Mouse (Mus musculus): Measurements from ENCODE around the gene Hoxd10. TPM values are rescaled to one million over a fixed set of nuclear protein-coding genes. Genes with fewer than 3 reads are reported as not detected.

The Hoxd10 gene
- polyA plus RNA-seq, 1 experiment, result not detected

DNA sequence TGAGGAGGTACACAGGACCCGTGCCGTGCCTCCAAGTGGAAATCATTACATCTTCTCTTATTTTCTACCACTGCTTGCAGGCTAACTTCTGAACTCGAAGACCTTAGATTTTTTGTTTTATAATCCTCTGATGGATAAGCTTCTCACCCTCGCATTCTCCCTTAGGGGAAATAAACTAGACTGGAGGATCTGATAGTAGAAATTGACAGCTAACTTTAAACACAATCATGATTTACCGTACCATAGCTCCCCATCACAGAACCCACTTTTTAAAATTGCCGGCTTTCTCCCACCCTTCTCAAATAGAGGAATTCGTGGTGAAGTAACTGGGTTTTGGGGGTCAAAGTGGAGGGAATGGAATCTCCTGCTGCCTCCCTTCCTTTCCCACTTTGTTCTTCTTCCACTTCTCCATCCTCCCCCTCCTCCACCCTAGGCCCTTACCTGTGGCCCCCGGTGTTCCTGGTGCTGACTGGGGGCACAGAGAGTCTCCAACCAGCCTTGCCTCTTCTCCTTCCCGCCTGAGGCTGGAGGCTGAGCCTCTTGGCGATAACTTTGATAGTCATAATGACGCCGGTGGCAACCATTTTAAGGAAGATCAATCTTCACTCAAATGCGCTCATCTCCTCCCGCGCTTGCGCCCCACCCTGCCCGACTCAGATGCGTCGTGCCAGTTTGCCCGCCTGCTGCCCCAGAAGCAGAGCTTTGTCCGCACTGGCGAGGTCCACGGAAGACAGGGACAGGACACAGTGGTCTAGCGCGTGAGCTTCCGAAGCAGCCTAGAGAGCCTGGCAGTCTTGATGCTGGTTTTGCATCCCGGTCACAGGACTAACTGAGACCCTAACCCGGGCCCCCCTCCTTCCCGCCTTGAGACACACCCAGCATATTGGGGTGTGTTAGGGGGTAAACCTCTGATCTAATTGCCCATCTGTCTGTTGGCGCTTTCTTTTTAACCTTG is 31.0 kb upstream of the Hoxd10 start:
- no peak overlapping the region for H3K27ac ChIP-seq (ENCODE audit: insufficient read depth, low read length)
- no peak for DNase-seq
- WGBS, result 4% methylated on average over 30 of the region's 30 CpGs
- peaks cover 26% of the 10 kb centered on the region; the same call in 1 of the 2 replicates for H3K27me3 ChIP-seq (ENCODE audit: control insufficient read depth, insufficient read depth, low read length)
- no peaks in the 10 kb centered on the region for H3K4me1 ChIP-seq (ENCODE audit: control insufficient read depth, insufficient read depth, low read length)
- no peak overlapping the region for H3K4me3 ChIP-seq (replicated peaks; ENCODE audit: insufficient read depth, low read depth, low read length)
- TF ChIP-seq CTCF (IDR thresholded peaks at IDR 0.05; ENCODE audit: borderline replicate concordance, insufficient read depth, low read depth, low read length) (no peak), POLR2A (IDR thresholded peaks at IDR 0.05; ENCODE audit: borderline replicate concordance, insufficient read depth, low read length) (no peak)

GRCm38 (mm10) chr2:74661685-74662084 is 30.0 kb upstream of the Hoxd10 start:
- Histone ChIP-seq H3K4me1 (ENCODE audit: control insufficient read depth, insufficient read depth, low read length) (no peaks in the 10 kb centered on the region), H3K27me3 (ENCODE audit: control insufficient read depth, insufficient read depth, low read length) (peaks cover 21% of the 10 kb centered on the region; the same call in 1 of the 2 replicates), H3K4me3 (replicated peaks; ENCODE audit: insufficient read depth, low read depth, low read length) (no peak overlapping the region), H3K27ac (ENCODE audit: insufficient read depth, low read length) (no peak overlapping the region)
- WGBS, result 2% methylated on average over 14 of the region's 14 CpGs
- no peak for TF ChIP-seq POLR2A (IDR thresholded peaks at IDR 0.05; ENCODE audit: borderline replicate concordance, insufficient read depth, low read length)
- TF ChIP-seq CTCF (IDR thresholded peaks at IDR 0.05; ENCODE audit: borderline replicate concordance, insufficient read depth, low read depth, low read length), result no peak
- DNase-seq, result no peak

- Histone ChIP-seq H3K4me3 (replicated peaks; ENCODE audit: insufficient read depth, low read depth, low read length) (no peak overlapping the region), H3K4me1 (ENCODE audit: control insufficient read depth, insufficient read depth, low read length) (no peaks in the 10 kb centered on the region), H3K27me3 (ENCODE audit: control insufficient read depth, insufficient read depth, low read length) (peaks cover 18% of the 10 kb centered on the region; the same call in 1 of the 2 replicates), H3K27ac (ENCODE audit: insufficient read depth, low read length) (no peak overlapping the region)
- DNase-seq, result no peak
- TF ChIP-seq CTCF (IDR thresholded peaks at IDR 0.05; ENCODE audit: borderline replicate concordance, insufficient read depth, low read depth, low read length) (peak; percentile 51; the same call in 1 of the 2 replicates), POLR2A (IDR thresholded peaks at IDR 0.05; ENCODE audit: borderline replicate concordance, insufficient read depth, low read length) (no peak)
- WGBS, result 3% methylated on average over 18 of the region's 18 CpGs
Observed at GRCm38 (mm10) chr2:74663291-74663925, 28.3 kb upstream of the Hoxd10 start.

GRCm38 (mm10) chr2:74666411-74666810 is 25.3 kb upstream of the Hoxd10 start:
- no peak for TF ChIP-seq CTCF (IDR thresholded peaks at IDR 0.05; ENCODE audit: borderline replicate concordance, insufficient read depth, low read depth, low read length)
- no peak for TF ChIP-seq POLR2A (IDR thresholded peaks at IDR 0.05; ENCODE audit: borderline replicate concordance, insufficient read depth, low read length)
- 4% methylated on average over 7 of the region's 7 CpGs for WGBS

GRCm38 (mm10) chr2:74667191-74667841 is 24.4 kb upstream of the Hoxd10 start:
- H3K4me3 ChIP-seq (replicated peaks; ENCODE audit: insufficient read depth, low read depth, low read length), result no peak overlapping the region
- H3K4me1 ChIP-seq (ENCODE audit: control insufficient read depth, insufficient read depth, low read length), result no peaks in the 10 kb centered on the region
- no peak for DNase-seq
- WGBS, result 5% methylated on average over 36 of the region's 36 CpGs
- no peak overlapping the region for H3K27ac ChIP-seq (ENCODE audit: insufficient read depth, low read length)
- H3K27me3 ChIP-seq (ENCODE audit: control insufficient read depth, insufficient read depth, low read length), result peaks cover 10% of the 10 kb centered on the region; the same call in 1 of the 2 replicates
- TF ChIP-seq CTCF (IDR thresholded peaks at IDR 0.05; ENCODE audit: borderline replicate concordance, insufficient read depth, low read depth, low read length) (no peak), POLR2A (IDR thresholded peaks at IDR 0.05; ENCODE audit: borderline replicate concordance, insufficient read depth, low read length) (no peak)

More at GRCm38 (mm10) chr2:74666411-74666810, 25.3 kb upstream of the Hoxd10 start:
- no peak for DNase-seq
- peaks cover 10% of the 10 kb centered on the region; the same call in 1 of the 2 replicates for H3K27me3 ChIP-seq (ENCODE audit: control insufficient read depth, insufficient read depth, low read length)
- H3K4me3 ChIP-seq (replicated peaks; ENCODE audit: insufficient read depth, low read depth, low read length), result no peak overlapping the region
- no peak overlapping the region for H3K27ac ChIP-seq (ENCODE audit: insufficient read depth, low read length)
- no peaks in the 10 kb centered on the region for H3K4me1 ChIP-seq (ENCODE audit: control insufficient read depth, insufficient read depth, low read length)

DNA sequence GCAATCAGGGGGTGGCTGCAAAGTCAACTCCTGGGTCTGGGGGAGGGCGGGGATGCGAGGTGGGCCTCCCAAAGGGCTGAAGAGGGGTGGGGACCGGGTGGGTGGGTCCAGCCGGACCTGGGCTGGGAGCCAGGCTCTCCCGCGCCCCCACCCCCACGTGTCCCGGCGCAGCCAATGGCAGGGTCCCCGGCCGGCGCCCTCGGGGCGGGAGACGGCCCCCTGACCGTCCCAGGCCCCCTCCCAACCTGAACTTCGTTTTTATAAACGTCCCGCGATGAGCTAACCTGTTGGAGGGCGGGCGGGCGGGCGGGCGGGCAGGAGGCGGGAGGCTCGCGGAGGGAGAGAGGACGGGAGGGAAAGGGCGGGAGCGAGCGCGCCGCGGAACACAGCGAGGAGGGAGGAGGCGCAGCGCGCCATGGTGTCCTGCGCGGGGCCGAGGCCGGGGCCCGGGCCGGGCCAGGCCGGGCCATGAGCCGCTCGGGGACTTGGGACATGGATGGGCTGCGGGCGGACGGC is 23.8 kb upstream of the Hoxd10 start, which contains the start of gene Hoxd13:
Gene Hoxd13 (plus strand): TSS at position 469 of the 516 bp plus-strand sequence.
- H3K27ac ChIP-seq (ENCODE audit: insufficient read depth, low read length), result no peak within 1 kb of the TSS
- DNase-seq, result no peak
- no peak within 1 kb of the TSS for H3K4me3 ChIP-seq (replicated peaks; ENCODE audit: insufficient read depth, low read depth, low read length)
- peaks cover 12% of the 10 kb centered on the region; the same call in 1 of the 2 replicates for H3K27me3 ChIP-seq (ENCODE audit: control insufficient read depth, insufficient read depth, low read length)
- H3K4me1 ChIP-seq (ENCODE audit: control insufficient read depth, insufficient read depth, low read length), result no peaks in the 10 kb centered on the region
- TF ChIP-seq CTCF (IDR thresholded peaks at IDR 0.05; ENCODE audit: borderline replicate concordance, insufficient read depth, low read depth, low read length) (no peak), POLR2A (IDR thresholded peaks at IDR 0.05; ENCODE audit: borderline replicate concordance, insufficient read depth, low read length) (no peak)
- WGBS, result 1% methylated on average over 43 of the region's 51 CpGs

All from cerebellum, adult 2 months (tissue).